Mouse (Mus musculus) stomach, embryonic 16.5 days (tissue): ENCODE measurements around the gene Trhr2. TPM values are rescaled to one million over a fixed set of nuclear protein-coding genes. Genes with fewer than 3 reads are reported as not detected.
A peak's percentile ranks its signal among the peaks of the same experiment; 100 is the strongest.
"Not testable (repeated sequence)": the region's sequence is repeated elsewhere in the genome, so short reads cannot be mapped to it uniquely, and the experiment has no call there.

Experiments used
- ATAC-seq: fragments of 200-750 bp; cut with Nextera tagmentation; 2 replicates; pipeline ENCODE4 v1.8.0; 2017; ENCODE audit warnings: moderate number of reproducible peaks, moderate TSS enrichment; ENCODE audit not compliant: insufficient read depth, low FRiP score
- H3K27ac ChIP-seq: fragments of 300-500 bp; sonication (generic); 2 replicates; pipeline ENCODE4 v1.5.1; 2014; ENCODE audit warnings: low read length
- H3K27me3 ChIP-seq: fragments of 300-500 bp; sonication (generic); 2 replicates; pipeline ENCODE4 v1.6.1; 2014; ENCODE audit warnings: low read length, control low read depth, mixed read lengths; ENCODE audit not compliant: control insufficient read depth, insufficient read depth
- H3K36me3 ChIP-seq: fragments of 300-500 bp; sonication (generic); 2 replicates; pipeline ENCODE4 v1.6.1; 2014; ENCODE audit warnings: low read length; ENCODE audit not compliant: control insufficient read depth, insufficient read depth
- H3K4me1 ChIP-seq: fragments of 300-500 bp; sonication (generic); 2 replicates; pipeline ENCODE4 v1.6.1; 2014; ENCODE audit warnings: low read length, control low read depth, mixed read lengths; ENCODE audit not compliant: control insufficient read depth, insufficient read depth
- H3K4me2 ChIP-seq: fragments of 300-500 bp; sonication (generic); 2 replicates; pipeline ENCODE4 v1.6.1; 2014; ENCODE audit warnings: low read depth, low read length, mixed read lengths
- H3K4me3 ChIP-seq: fragments of 300-500 bp; sonication (generic); replicated peaks from 2 replicates; pipeline ENCODE4 v1.5.1; 2014; ENCODE audit warnings: mild to moderate bottlenecking, low read length
- H3K9ac ChIP-seq: fragments of 300-500 bp; sonication (generic); 2 replicates; pipeline ENCODE4 v1.6.1; 2014; ENCODE audit warnings: low read length
- H3K9me3 ChIP-seq: fragments of 300-500 bp; sonication (generic); replicated peaks from 2 replicates; pipeline ENCODE4 v1.6.1; 2016; ENCODE audit warnings: low read length, control low read depth; ENCODE audit not compliant: control insufficient read depth
- WGBS: fragments of 180-500 bp; shearing (Covaris S2); extraction: QIAGEN DNeasy Blood & Tissue Kit; methylation state at CpG from one replicate; pipeline ENCODE4 v1.1.7; 2014; 5-methylcytosine and 5-hydroxymethylcytosine counted together
- polyA plus RNA-seq: library from polyadenylated mRNA; unstranded; fragments of >200 nt; fragmentation: Nextera tagmentation; extraction: Ambion mirVana; gene quantifications from 2 replicates; pipeline ENCODE4 v1.2.1, GENCODE M21; 2015

Trhr2 gene
- polyA plus RNA-seq, 1 experiment from 2014 or later, result not detected

- peak; percentile 28; the same call in 1 of the 2 replicates for ATAC-seq
- WGBS, result 78% methylated on average over 22 of the region's 22 CpGs
- H3K27ac ChIP-seq, result peak overlapping the region; percentile 72
- H3K4me2 ChIP-seq, result no peak overlapping the region
- H3K36me3 ChIP-seq, result 0 out of 2 replicates have a peak, but pooled peaks cover 7% of the 10 kb centered on the region
- no peaks in the 10 kb centered on the region for H3K9me3 ChIP-seq
- H3K4me1 ChIP-seq, result peaks cover 49% of the 10 kb centered on the region
- H3K27me3 ChIP-seq, result no peaks in the 10 kb centered on the region; the same call in 1 of the 2 replicates
- peak overlapping the region; percentile 41; the same call in 1 of the 2 replicates for H3K9ac ChIP-seq
- no peak overlapping the region for H3K4me3 ChIP-seq
Observed at GRCm38 (mm10) chr8:122329553-122330239, 30.9 kb downstream of the Trhr2 start.

- ATAC-seq, result no peak
- WGBS, result 65% methylated on average over 8 of the region's 8 CpGs
- Histone ChIP-seq H3K36me3 (0 out of 2 replicates have a peak, but pooled peaks cover 2% of the 10 kb centered on the region), H3K4me1 (peaks cover 55% of the 10 kb centered on the region), H3K9ac (peak overlapping the region; percentile 22; the same call in 1 of the 2 replicates), H3K9me3 (no peaks in the 10 kb centered on the region), H3K4me2 (no peak overlapping the region), H3K27me3 (no peaks in the 10 kb centered on the region; the same call in 1 of the 2 replicates), H3K4me3 (no peak overlapping the region), H3K27ac (no peak overlapping the region)
Observed at GRCm38 (mm10) chr8:122329072-122329471, 31.5 kb downstream of the Trhr2 start.

GRCm38 (mm10) chr8:122326114-122326542 is 34.4 kb downstream of the Trhr2 start:
- WGBS, result 17% methylated on average over 14 of the region's 14 CpGs
- Histone ChIP-seq H3K9ac (0 out of 2 replicates have a peak overlapping the region, but pooled peaks have one; percentile 42), H3K9me3 (no peaks in the 10 kb centered on the region), H3K27ac (no peak overlapping the region), H3K4me3 (no peak overlapping the region), H3K4me2 (peak overlapping the region; percentile 28), H3K27me3 (no peaks in the 10 kb centered on the region), H3K36me3 (no peaks in the 10 kb centered on the region), H3K4me1 (peaks cover 53% of the 10 kb centered on the region)
- ATAC-seq, result no peak

GRCm38 (mm10) chr8:122325196-122325595 is 35.4 kb downstream of the Trhr2 start:
- WGBS, result 70% methylated on average over 2 of the region's 2 CpGs
- H3K4me3 ChIP-seq, result no peak overlapping the region
- H3K36me3 ChIP-seq, result no peaks in the 10 kb centered on the region
- no peaks in the 10 kb centered on the region for H3K9me3 ChIP-seq
- no peak overlapping the region for H3K4me2 ChIP-seq
- 0 out of 2 replicates have a peak overlapping the region, but pooled peaks have one; percentile 70 for H3K27ac ChIP-seq
- H3K4me1 ChIP-seq, result peaks cover 52% of the 10 kb centered on the region
- H3K27me3 ChIP-seq, result no peaks in the 10 kb centered on the region
- H3K9ac ChIP-seq, result peak overlapping the region; percentile 58; the same call in 1 of the 2 replicates
- ATAC-seq, result no peak

- 10% methylated on average over 13 of the region's 13 CpGs for WGBS
Observed at GRCm38 (mm10) chr8:122323951-122324402, 36.6 kb downstream of the Trhr2 start.

GRCm38 (mm10) chr8:122322792-122323191 is 37.8 kb downstream of the Trhr2 start:
- Histone ChIP-seq H3K27ac (peak overlapping the region; percentile 88), H3K4me2 (0 out of 2 replicates have a peak overlapping the region, but pooled peaks have one; percentile 4), H3K9ac (peak overlapping the region; percentile 46), H3K4me3 (no peak overlapping the region), H3K36me3 (no peaks in the 10 kb centered on the region), H3K4me1 (peaks cover 65% of the 10 kb centered on the region), H3K27me3 (no peaks in the 10 kb centered on the region), H3K9me3 (no peaks in the 10 kb centered on the region)
- ATAC-seq, result peak; percentile 39
- WGBS, result 35% methylated on average over 11 of the region's 11 CpGs

More at GRCm38 (mm10) chr8:122323951-122324402, 36.6 kb downstream of the Trhr2 start:
- not testable (repeated sequence) for H3K9me3 ChIP-seq, H3K4me3 ChIP-seq, H3K36me3 ChIP-seq, H3K27me3 ChIP-seq
- peak; percentile 57; the same call in 1 of the 2 replicates for ATAC-seq
- peak overlapping the region; percentile 58 for H3K9ac ChIP-seq
- H3K4me1 ChIP-seq, result peaks cover 55% of the 10 kb centered on the region
- H3K27ac ChIP-seq, result peak overlapping the region; percentile 88
- peak overlapping the region; percentile 31 for H3K4me2 ChIP-seq

- peaks cover 67% of the 10 kb centered on the region for H3K4me1 ChIP-seq
- H3K4me2 ChIP-seq, result no peak overlapping the region
- WGBS, result 82% methylated on average over 7 of the region's 7 CpGs
- peak overlapping the region; percentile 88 for H3K27ac ChIP-seq
- no peaks in the 10 kb centered on the region for H3K9me3 ChIP-seq
- no peaks in the 10 kb centered on the region for H3K36me3 ChIP-seq
- peak overlapping the region; percentile 46 for H3K9ac ChIP-seq
- no peaks in the 10 kb centered on the region for H3K27me3 ChIP-seq
- no peak overlapping the region for H3K4me3 ChIP-seq
- no peak for ATAC-seq
Observed at GRCm38 (mm10) chr8:122322126-122322525, 38.4 kb downstream of the Trhr2 start.

GRCm38 (mm10) chr8:122321455-122321921 is 39.1 kb downstream of the Trhr2 start:
- H3K27ac ChIP-seq, result peak overlapping the region; percentile 88; the same call in 1 of the 2 replicates

GRCm38 (mm10) chr8:122320541-122320940 is 40.0 kb downstream of the Trhr2 start:
- H3K9ac ChIP-seq, result no peak overlapping the region
- no peak overlapping the region for H3K4me2 ChIP-seq
- no peak for ATAC-seq
- no peaks in the 10 kb centered on the region for H3K27me3 ChIP-seq
- H3K27ac ChIP-seq, result peak overlapping the region; percentile 84; the same call in 1 of the 2 replicates
- peaks cover 62% of the 10 kb centered on the region for H3K4me1 ChIP-seq
- H3K9me3 ChIP-seq, result no peaks in the 10 kb centered on the region
- H3K4me3 ChIP-seq, result no peak overlapping the region
- no peaks in the 10 kb centered on the region for H3K36me3 ChIP-seq
- WGBS, result 34% methylated on average over 3 of the region's 3 CpGs

More at GRCm38 (mm10) chr8:122321455-122321921, 39.1 kb downstream of the Trhr2 start:
- Histone ChIP-seq H3K4me3 (no peak overlapping the region), H3K27me3 (no peaks in the 10 kb centered on the region), H3K9ac (no peak overlapping the region), H3K4me1 (peaks cover 68% of the 10 kb centered on the region), H3K4me2 (no peak overlapping the region), H3K36me3 (no peaks in the 10 kb centered on the region), H3K9me3 (no peaks in the 10 kb centered on the region)
- WGBS, result 56% methylated on average over 10 of the region's 10 CpGs
- ATAC-seq, result 0 out of 2 replicates have a peak, but pooled peaks have one; percentile 8
